Mouse (Mus musculus) E14TG2a.4 (cell line): ENCODE results near the gene Marcksl1.

ENCODE experiments used
- CTCF ChIP-seq: conservative IDR thresholded peaks from 2 replicates; pipeline ENCODE4 v1.5.1; 2014; ENCODE audit warnings: low read length
- NANOG ChIP-seq: IDR thresholded peaks from 2 replicates; pipeline ENCODE4 v1.6.1; 2014; ENCODE audit warnings: borderline replicate concordance, low read length, mixed read lengths
- POU5F1 ChIP-seq: IDR thresholded peaks from 2 replicates; pipeline ENCODE4 v1.6.1; 2014; ENCODE audit warnings: low read length, borderline replicate concordance

GRCm38 (mm10) chr4:129508834-129509600 is 4.4 kb upstream of the Marcksl1 start:
- TF ChIP-seq CTCF, result no peak
- no peak for TF ChIP-seq POU5F1
- TF ChIP-seq NANOG, result no peak
